Mouse (Mus musculus) neural tube, embryonic 15.5 days (tissue): Measurements from ENCODE around the gene Asah2. TPM values are rescaled to one million over a fixed set of nuclear protein-coding genes. Genes with fewer than 3 reads are reported as not detected.
"Not testable (repeated sequence)": the region's sequence is repeated elsewhere in the genome, so short reads cannot be mapped to it uniquely, and the experiment has no call there.

Experiments
- ATAC-seq: fragments of 200-750 bp; cut with Nextera tagmentation; 2 replicates; pipeline ENCODE4 v1.8.0; 2017; ENCODE audit warnings: mild to moderate bottlenecking, moderate TSS enrichment, moderate library complexity; ENCODE audit not compliant: low FRiP score
- H3K27ac ChIP-seq: fragments of 300-500 bp; sonication (generic); replicated peaks from 2 replicates; pipeline ENCODE4 v1.5.1; 2015; ENCODE audit warnings: mild to moderate bottlenecking, inconsistent platforms
- H3K27me3 ChIP-seq: fragments of 300-500 bp; sonication (generic); replicated peaks from 2 replicates; pipeline ENCODE4 v1.6.1; 2015; ENCODE audit warnings: inconsistent platforms
- H3K36me3 ChIP-seq: fragments of 300-500 bp; sonication (generic); 2 replicates; pipeline ENCODE4 v1.6.1; 2015; ENCODE audit warnings: inconsistent platforms
- H3K4me1 ChIP-seq: fragments of 300-500 bp; sonication (generic); 2 replicates; pipeline ENCODE4 v1.6.1; 2015; ENCODE audit warnings: inconsistent platforms
- H3K4me2 ChIP-seq: fragments of 300-500 bp; sonication (generic); 2 replicates; pipeline ENCODE4 v1.6.1; 2015; ENCODE audit warnings: inconsistent platforms, mild to moderate bottlenecking, moderate library complexity
- H3K4me3 ChIP-seq: fragments of 300-500 bp; sonication (generic); replicated peaks from 2 replicates; pipeline ENCODE4 v1.5.1; 2015; ENCODE audit warnings: mild to moderate bottlenecking, inconsistent platforms
- H3K9ac ChIP-seq: fragments of 300-500 bp; sonication (generic); replicated peaks from 2 replicates; pipeline ENCODE4 v1.6.1; 2015; ENCODE audit warnings: mild to moderate bottlenecking, inconsistent platforms
- H3K9me3 ChIP-seq: fragments of 300-500 bp; sonication (generic); replicated peaks from 2 replicates; pipeline ENCODE4 v1.6.1; 2016; ENCODE audit warnings: inconsistent platforms
- WGBS: fragments of 180-500 bp; shearing (Covaris S2); methylation state at CpG from one replicate; pipeline ENCODE4 v1.1.7; 2015; ENCODE audit warnings: mixed read lengths; 5-methylcytosine and 5-hydroxymethylcytosine counted together
- polyA plus RNA-seq: library from polyadenylated mRNA; unstranded; fragments of >200 nt; fragmentation: Nextera tagmentation; extraction: Ambion mirVana; gene quantifications from 2 replicates; pipeline ENCODE4 v1.2.1, GENCODE M21; 2015

The Asah2 gene
- polyA plus RNA-seq, 1 experiment from 2014 or later: 1.1 TPM

- no peak overlapping the region for H3K4me3 ChIP-seq
- ATAC-seq: no peak
- no peak overlapping the region for H3K9ac ChIP-seq
- no peak overlapping the region for H3K27ac ChIP-seq
- no peaks in the 10 kb centered on the region for H3K36me3 ChIP-seq
- 87% methylated on average over 4 of the region's 4 CpGs for WGBS
- H3K27me3 ChIP-seq: no peaks in the 10 kb centered on the region
- no peaks in the 10 kb centered on the region for H3K9me3 ChIP-seq
- H3K4me1 ChIP-seq: no peaks in the 10 kb centered on the region
- H3K4me2 ChIP-seq: no peak overlapping the region
Measured at GRCm38 (mm10) chr19:32092358-32092757, 15.7 kb downstream of the Asah2 start.

- Histone ChIP-seq H3K4me2 (no peak overlapping the region), H3K27me3 (no peaks in the 10 kb centered on the region), H3K27ac (no peak overlapping the region), H3K9ac (no peak overlapping the region), H3K4me3 (no peak overlapping the region), H3K36me3 (no peaks in the 10 kb centered on the region), H3K9me3 (no peaks in the 10 kb centered on the region), H3K4me1 (no peaks in the 10 kb centered on the region)
- no peak for ATAC-seq
- 89% methylated on average over 4 of the region's 4 CpGs for WGBS
Measured at GRCm38 (mm10) chr19:32090804-32091203, 17.2 kb downstream of the Asah2 start.

- H3K4me1 ChIP-seq: no peaks in the 10 kb centered on the region
- no peak overlapping the region for H3K27ac ChIP-seq
- no peak overlapping the region for H3K4me3 ChIP-seq
- ATAC-seq: no peak
- H3K9ac ChIP-seq: no peak overlapping the region
- H3K27me3 ChIP-seq: no peaks in the 10 kb centered on the region
- H3K4me2 ChIP-seq: no peak overlapping the region
- no peaks in the 10 kb centered on the region for H3K9me3 ChIP-seq
- H3K36me3 ChIP-seq: no peaks in the 10 kb centered on the region
- WGBS: 95% methylated on average over 1 of the region's 1 CpGs
Measured at GRCm38 (mm10) chr19:32088570-32088969, 19.4 kb downstream of the Asah2 start.

- no peak overlapping the region for H3K9ac ChIP-seq
- ATAC-seq: no peak
- no peak overlapping the region for H3K4me3 ChIP-seq
- no peaks in the 10 kb centered on the region for H3K9me3 ChIP-seq
- no peaks in the 10 kb centered on the region for H3K36me3 ChIP-seq
- WGBS: 90% methylated on average over 6 of the region's 6 CpGs
- H3K27ac ChIP-seq: no peak overlapping the region
- H3K4me2 ChIP-seq: no peak overlapping the region
- H3K4me1 ChIP-seq: no peaks in the 10 kb centered on the region
- H3K27me3 ChIP-seq: no peaks in the 10 kb centered on the region
Measured at GRCm38 (mm10) chr19:32087736-32088470, 20.1 kb downstream of the Asah2 start.

- not testable (repeated sequence) for H3K27me3 ChIP-seq, ATAC-seq
- WGBS: 96% methylated on average over 1 of the region's 1 CpGs
Measured at GRCm38 (mm10) chr19:32084813-32085212, 23.2 kb downstream of the Asah2 start.

GRCm38 (mm10) chr19:32070340-32070739 lies 37.7 kb downstream of the Asah2 start:
- H3K4me1 ChIP-seq: no peaks in the 10 kb centered on the region
- H3K27me3 ChIP-seq: no peaks in the 10 kb centered on the region
- H3K9ac ChIP-seq: no peak overlapping the region
- no peak overlapping the region for H3K27ac ChIP-seq
- ATAC-seq: no peak
- WGBS: 84% methylated on average over 2 of the region's 2 CpGs
- no peaks in the 10 kb centered on the region for H3K9me3 ChIP-seq
- no peak overlapping the region for H3K4me3 ChIP-seq
- H3K36me3 ChIP-seq: no peaks in the 10 kb centered on the region
- H3K4me2 ChIP-seq: no peak overlapping the region

More at GRCm38 (mm10) chr19:32084813-32085212, 23.2 kb downstream of the Asah2 start:
- H3K9me3 ChIP-seq, H3K9ac ChIP-seq, H3K4me3 ChIP-seq, H3K4me1 ChIP-seq, H3K27ac ChIP-seq, H3K36me3 ChIP-seq, H3K4me2 ChIP-seq: not testable (repeated sequence)

- no peak for ATAC-seq
- WGBS: 90% methylated on average over 2 of the region's 2 CpGs
Measured at GRCm38 (mm10) chr19:32069598-32069997, 38.4 kb downstream of the Asah2 start.

GRCm38 (mm10) chr19:32067669-32068068 lies 40.3 kb downstream of the Asah2 start:
- ATAC-seq: no peak
- H3K27ac ChIP-seq: no peak overlapping the region
- 79% methylated on average over 4 of the region's 4 CpGs for WGBS
- H3K36me3 ChIP-seq: no peaks in the 10 kb centered on the region
- H3K27me3 ChIP-seq: no peaks in the 10 kb centered on the region
- H3K4me2 ChIP-seq: no peak overlapping the region
- H3K9me3 ChIP-seq: no peaks in the 10 kb centered on the region
- H3K9ac ChIP-seq: no peak overlapping the region
- no peaks in the 10 kb centered on the region for H3K4me1 ChIP-seq
- no peak overlapping the region for H3K4me3 ChIP-seq

More at GRCm38 (mm10) chr19:32069598-32069997, 38.4 kb downstream of the Asah2 start:
- H3K27ac ChIP-seq: no peak overlapping the region
- H3K4me2 ChIP-seq: no peak overlapping the region
- no peak overlapping the region for H3K4me3 ChIP-seq
- no peaks in the 10 kb centered on the region for H3K4me1 ChIP-seq
- H3K9ac ChIP-seq: no peak overlapping the region
- H3K36me3 ChIP-seq: no peaks in the 10 kb centered on the region
- H3K9me3 ChIP-seq: no peaks in the 10 kb centered on the region
- H3K27me3 ChIP-seq: no peaks in the 10 kb centered on the region

- Histone ChIP-seq H3K36me3 (no peaks in the 10 kb centered on the region), H3K4me2 (no peak overlapping the region), H3K9me3 (no peaks in the 10 kb centered on the region), H3K4me1 (no peaks in the 10 kb centered on the region), H3K27me3 (no peaks in the 10 kb centered on the region), H3K9ac (no peak overlapping the region), H3K27ac (no peak overlapping the region), H3K4me3 (no peak overlapping the region)
- 96% methylated on average over 1 of the region's 1 CpGs for WGBS
- no peak for ATAC-seq
Measured at GRCm38 (mm10) chr19:32061294-32061693, 46.7 kb downstream of the Asah2 start.

- Histone ChIP-seq H3K9me3 (no peaks in the 10 kb centered on the region), H3K9ac (no peak overlapping the region), H3K36me3 (no peaks in the 10 kb centered on the region), H3K4me2 (no peak overlapping the region), H3K27me3 (no peaks in the 10 kb centered on the region), H3K27ac (no peak overlapping the region), H3K4me1 (no peaks in the 10 kb centered on the region), H3K4me3 (no peak overlapping the region)
- ATAC-seq: no peak
- WGBS: 93% methylated on average over 1 of the region's 1 CpGs
Measured at GRCm38 (mm10) chr19:32056252-32056651, 51.8 kb downstream of the Asah2 start.

GRCm38 (mm10) chr19:32055725-32056124 lies 52.3 kb downstream of the Asah2 start:
- ATAC-seq: no peak
- Histone ChIP-seq H3K9ac (no peak overlapping the region), H3K36me3 (no peaks in the 10 kb centered on the region), H3K27me3 (no peaks in the 10 kb centered on the region), H3K27ac (no peak overlapping the region), H3K9me3 (no peaks in the 10 kb centered on the region), H3K4me2 (no peak overlapping the region), H3K4me3 (no peak overlapping the region), H3K4me1 (no peaks in the 10 kb centered on the region)
- WGBS: 78% methylated on average over 1 of the region's 1 CpGs

- Histone ChIP-seq H3K4me3 (no peak overlapping the region), H3K36me3 (no peaks in the 10 kb centered on the region), H3K9me3 (no peaks in the 10 kb centered on the region), H3K4me1 (no peaks in the 10 kb centered on the region), H3K9ac (no peak overlapping the region), H3K27me3 (no peaks in the 10 kb centered on the region), H3K4me2 (no peak overlapping the region), H3K27ac (no peak overlapping the region)
- 91% methylated on average over 2 of the region's 2 CpGs for WGBS
- no peak for ATAC-seq
Measured at GRCm38 (mm10) chr19:32051251-32051650, 56.8 kb downstream of the Asah2 start.
